Comparison of ENCODE assay signal across 7 mouse cellular contexts in the genomic region with DNA sequence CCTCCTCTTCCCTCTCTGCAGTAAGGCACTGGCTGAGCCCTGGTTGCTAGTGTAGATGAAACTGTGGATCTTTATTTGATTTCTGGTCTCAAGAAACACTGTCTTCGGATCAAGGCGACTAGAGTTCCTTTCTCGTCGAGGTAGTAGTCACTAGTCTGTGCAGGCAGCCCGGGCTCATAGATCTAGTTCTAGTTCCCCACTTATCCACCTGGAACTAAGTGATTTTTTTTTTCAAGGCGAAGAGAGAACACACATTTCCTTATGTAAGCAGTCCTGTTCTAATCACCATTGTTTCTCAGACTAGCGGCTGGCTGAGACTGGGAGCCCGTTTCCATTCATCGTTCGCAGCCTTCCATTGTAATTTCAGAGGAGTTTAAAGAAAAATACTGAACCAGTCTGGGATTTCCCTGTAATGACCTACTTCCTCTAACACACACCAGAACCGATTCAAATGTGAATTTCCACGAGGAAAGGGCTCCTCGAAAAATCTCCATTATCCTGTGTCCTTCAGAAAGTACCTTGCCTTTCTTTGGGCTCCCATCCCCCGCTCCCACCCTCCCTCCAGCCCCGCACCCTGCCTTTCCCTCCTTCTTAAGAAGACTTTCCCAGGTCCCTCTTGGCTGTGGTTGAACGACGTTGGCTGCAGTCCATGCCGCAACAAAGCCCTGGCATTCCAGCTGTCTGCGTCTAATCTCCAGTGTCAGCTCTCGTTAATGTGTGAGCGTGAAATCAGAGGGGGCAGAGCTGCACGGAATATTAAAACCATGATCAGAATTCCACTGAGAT.
A peak's percentile ranks its signal among the peaks of the same experiment; 100 is the strongest.
DNase-seq lines count a peak whose midpoint lies in the region; ATAC-seq and TF ChIP-seq lines count a peak whose summit lies in the region.

No protein-coding gene starts in this region.

- no peak for TF ChIP-seq CTCF in liver, adult 2 months (IDR thresholded peaks at IDR 0.05; ENCODE audit: low read depth, low read length)

- peak overlapping the region; percentile 63 for H3K4me2 ChIP-seq in embryonic facial prominence, embryonic 15.5 days (replicated peaks)
- H3K4me2 ChIP-seq in heart, embryonic 15.5 days: peak overlapping the region; percentile 66
- H3K4me2 ChIP-seq in neural tube, embryonic 12.5 days (replicated peaks): peak overlapping the region; percentile 61

- peak; percentile 87 for ATAC-seq in embryonic facial prominence, embryonic 15.5 days (ENCODE audit: insufficient number of reproducible peaks, low FRiP score, low TSS enrichment, low read depth)
- ATAC-seq in heart, embryonic 15.5 days (replicated peaks; ENCODE audit: insufficient number of reproducible peaks, insufficient read depth, low FRiP score, low read depth): peak; percentile 79
- ATAC-seq in neural tube, embryonic 12.5 days (ENCODE audit: low FRiP score, low read depth): peak; percentile 93

- H3K4me3 ChIP-seq in embryonic facial prominence, embryonic 15.5 days (replicated peaks): peak overlapping the region; percentile 36
- peak overlapping the region; percentile 47 for H3K4me3 ChIP-seq in heart, embryonic 15.5 days
- H3K4me3 ChIP-seq in liver, adult 2 months (ENCODE audit: insufficient read depth, low read depth, low read length): peak overlapping the region; percentile 33; the same call in 1 of the 2 replicates
- peak overlapping the region; percentile 25 for H3K4me3 ChIP-seq in neural tube, embryonic 12.5 days

- H3K27ac ChIP-seq in embryonic facial prominence, embryonic 15.5 days (replicated peaks): peak overlapping the region; percentile 91
- H3K27ac ChIP-seq in heart, embryonic 15.5 days: peak overlapping the region; percentile 84
- no peak overlapping the region for H3K27ac ChIP-seq in liver, adult 2 months (replicated peaks; ENCODE audit: insufficient read depth, low read depth, low read length)
- peak overlapping the region; percentile 91 for H3K27ac ChIP-seq in neural tube, embryonic 12.5 days

- H3K9me3 ChIP-seq in embryonic facial prominence, embryonic 15.5 days (replicated peaks): no peaks in the 10 kb centered on the region
- no peaks in the 10 kb centered on the region for H3K9me3 ChIP-seq in heart, embryonic 15.5 days (replicated peaks)
- no peaks in the 10 kb centered on the region for H3K9me3 ChIP-seq in neural tube, embryonic 12.5 days

- H3K36me3 ChIP-seq in embryonic facial prominence, embryonic 15.5 days: no peaks in the 10 kb centered on the region
- H3K36me3 ChIP-seq in heart, embryonic 15.5 days: no peaks in the 10 kb centered on the region
- H3K36me3 ChIP-seq in liver, adult 2 months (ENCODE audit: control insufficient read depth, insufficient read depth, low read length): no peaks in the 10 kb centered on the region
- H3K36me3 ChIP-seq in neural tube, embryonic 12.5 days: no peaks in the 10 kb centered on the region

- no peaks in the 10 kb centered on the region for H3K79me2 ChIP-seq in liver, adult 2 months (ENCODE audit: control insufficient read depth, insufficient read depth, low read length)

- DNase-seq in brain, adult 2 months (ENCODE audit: low read depth, low spot score): peak; percentile 88
- peak; percentile 62 for DNase-seq in kidney, postnatal 14 days
- DNase-seq in liver, adult 2 months (ENCODE audit: extremely low read depth, low read depth, low spot score): no peak
- no peak for DNase-seq in thymus, postnatal 25 days

- H3K4me1 ChIP-seq in embryonic facial prominence, embryonic 15.5 days: peaks cover 25% of the 10 kb centered on the region
- H3K4me1 ChIP-seq in heart, embryonic 15.5 days (replicated peaks): peaks cover 22% of the 10 kb centered on the region
- no peaks in the 10 kb centered on the region; the same call in 1 of the 2 replicates for H3K4me1 ChIP-seq in liver, adult 2 months (ENCODE audit: control insufficient read depth, insufficient read depth, low read length)
- H3K4me1 ChIP-seq in neural tube, embryonic 12.5 days: peaks cover 19% of the 10 kb centered on the region

- 1% methylated on average over 22 of the region's 22 CpGs for WGBS in embryonic facial prominence, embryonic 15.5 days
- WGBS in heart, embryonic 15.5 days: 2% methylated on average over 22 of the region's 22 CpGs
- 4% methylated on average over 22 of the region's 22 CpGs for WGBS in liver, adult 2 months
- under 1% methylated on average over 22 of the region's 22 CpGs for WGBS in neural tube, embryonic 12.5 days

- no peak overlapping the region for H3K9ac ChIP-seq in embryonic facial prominence, embryonic 15.5 days
- H3K9ac ChIP-seq in heart, embryonic 15.5 days: peak overlapping the region; percentile 44
- H3K9ac ChIP-seq in liver, adult 2 months (ENCODE audit: low read depth, low read length): no peak overlapping the region
- H3K9ac ChIP-seq in neural tube, embryonic 12.5 days: peak overlapping the region; percentile 61

- TF ChIP-seq POLR2A in liver, adult 2 months (IDR thresholded peaks at IDR 0.05; ENCODE audit: extremely low read depth, insufficient read depth, low read length): no peak

- H3K27me3 ChIP-seq in embryonic facial prominence, embryonic 15.5 days: no peaks in the 10 kb centered on the region
- no peaks in the 10 kb centered on the region for H3K27me3 ChIP-seq in heart, embryonic 15.5 days
- peaks cover 3% of the 10 kb centered on the region; the same call in 1 of the 2 replicates for H3K27me3 ChIP-seq in liver, adult 2 months (ENCODE audit: control insufficient read depth, insufficient read depth, low read length)
- H3K27me3 ChIP-seq in neural tube, embryonic 12.5 days (replicated peaks): no peaks in the 10 kb centered on the region

Comparison
In these comparisons a context has a peak if more than half of its experiments do, and no peak if none do; other contexts are left out.
1. DNase-seq: peak in brain, adult 2 months (single experiment) and kidney, postnatal 14 days (single experiment); none in liver, adult 2 months (single experiment) and thymus, postnatal 25 days (single experiment).
2. H3K9ac ChIP-seq: peak in heart, embryonic 15.5 days (single experiment) and neural tube, embryonic 12.5 days (single experiment); none in embryonic facial prominence, embryonic 15.5 days (single experiment) and liver, adult 2 months (single experiment).
3. Peak in every context shown above with its lines, with median percentiles within 50 percentile points of each other: ATAC-seq, H3K4me2 ChIP-seq and H3K4me3 ChIP-seq.